Mouse (Mus musculus) MEL (cell line): ENCODE results near the gene Trp53tg5.

Experiments used
- CTCF ChIP-seq, 3 experiments: IDR thresholded peaks in 2 of 3; conservative IDR thresholded peaks in 1 of 3; 2 replicates each; pipeline ENCODE4 v1.5.1; 2011 to 2012; ENCODE audit warnings: low read length in 3 of 3, low read depth in 2 of 3, mild to moderate bottlenecking in 2 of 3, improper control_type of control experiment in 1 of 3, inconsistent platforms in 1 of 3, mixed read lengths in 1 of 3, moderate library complexity in 1 of 3; ENCODE audit not compliant: control insufficient read depth in 1 of 3, insufficient read depth in 1 of 3, poor library complexity in 1 of 3, severe bottlenecking in 1 of 3
- MAFK ChIP-seq: IDR thresholded peaks from 2 replicates; pipeline ENCODE4 v1.6.1; 2011; ENCODE audit warnings: low read depth, mild to moderate bottlenecking, low read length, improper control_type of control experiment, borderline replicate concordance
- MAX ChIP-seq: IDR thresholded peaks from 2 replicates; pipeline ENCODE4 v1.6.1; 2011; ENCODE audit warnings: low read length, improper control_type of control experiment
- MEF2A ChIP-seq: IDR thresholded peaks from 2 replicates; pipeline ENCODE4 v1.6.1; 2014; ENCODE audit warnings: low read depth, mild to moderate bottlenecking, inconsistent platforms, low read length, improper control_type of control experiment; ENCODE audit not compliant: poor library complexity, insufficient replicate concordance, severe bottlenecking; ENCODE audit errors: extremely low read depth
- SIN3A ChIP-seq: IDR thresholded peaks from 2 replicates; pipeline ENCODE4 v1.6.1; 2012; ENCODE audit warnings: low read length, improper control_type of control experiment, inconsistent platforms
- TAL1 ChIP-seq: IDR thresholded peaks from 2 replicates; pipeline ENCODE4 v1.6.1; 2012; ENCODE audit warnings: mild to moderate bottlenecking, inconsistent platforms, low read length, moderate library complexity, mixed read lengths

- TF ChIP-seq TAL1 = no peak
- TF ChIP-seq MAX = no peak
- TF ChIP-seq SIN3A = no peak
- no peak for TF ChIP-seq MAFK
- no peak for TF ChIP-seq CTCF (IDR thresholded peaks at IDR 0.05 in 2 of 3, conservative IDR thresholded peaks at IDR 0.05 in 1 of 3; ENCODE audit: control insufficient read depth in 1 of 3, insufficient read depth in 1 of 3, low read depth in 2 of 3, low read length in 3 of 3, poor library complexity in 1 of 3, severe bottlenecking in 1 of 3)
- TF ChIP-seq MEF2A = no peak
These were observed 17.1 kb downstream of the Trp53tg5 start for GRCm38 (mm10) chr2:164456413-164456812.
